Mouse (Mus musculus) heart, embryonic 14.5 days (tissue): ENCODE data around the gene 4430402I18Rik. TPM values are rescaled to one million over a fixed set of nuclear protein-coding genes. Genes with fewer than 3 reads are reported as not detected.
"Not testable (repeated sequence)": the region's sequence is repeated elsewhere in the genome, so short reads cannot be mapped to it uniquely, and the experiment has no call there.

Source experiments
- ATAC-seq: fragments of 200-750 bp; cut with Nextera tagmentation; 2 replicates; pipeline ENCODE4 v1.8.0; 2017; ENCODE audit warnings: low read depth, moderate TSS enrichment; ENCODE audit not compliant: insufficient number of reproducible peaks, insufficient read depth, low FRiP score
- H3K27ac ChIP-seq, 2 experiments: fragments of 200-500 bp in 1 of 2; fragments of 300-500 bp in 1 of 2; sonication (generic) in 1 of 2; replicated peaks in 1 of 2; 2 replicates each; pipeline ENCODE4 v1.5.1; 2012 to 2014; ENCODE audit warnings: low read depth in 2 of 2, low read length in 2 of 2, control low read depth in 1 of 2, mild to moderate bottlenecking in 1 of 2, mixed read lengths in 1 of 2; ENCODE audit not compliant: control insufficient read depth in 1 of 2, insufficient read depth in 1 of 2
- H3K27me3 ChIP-seq: fragments of 300-500 bp; sonication (generic); 2 replicates; pipeline ENCODE4 v1.6.1; 2014; ENCODE audit warnings: mild to moderate bottlenecking, low read length, control low read depth; ENCODE audit not compliant: control insufficient read depth, insufficient read depth
- H3K36me3 ChIP-seq: fragments of 300-500 bp; sonication (generic); 2 replicates; pipeline ENCODE4 v1.6.1; 2014; ENCODE audit warnings: mild to moderate bottlenecking, control low read depth, low read length, mixed read lengths; ENCODE audit not compliant: control insufficient read depth, insufficient read depth
- H3K4me1 ChIP-seq, 2 experiments: fragments of 200-500 bp in 1 of 2; fragments of 300-500 bp in 1 of 2; sonication (generic) in 1 of 2; 2 replicates each; pipeline ENCODE4 v1.6.1; 2012 to 2014; ENCODE audit warnings: low read length in 2 of 2, control low read depth in 1 of 2, mixed read lengths in 1 of 2; ENCODE audit not compliant: control insufficient read depth in 2 of 2, insufficient read depth in 2 of 2
- H3K4me2 ChIP-seq: fragments of 300-500 bp; sonication (generic); 2 replicates; pipeline ENCODE4 v1.6.1; 2014; ENCODE audit warnings: mild to moderate bottlenecking, low read length
- H3K4me3 ChIP-seq, 2 experiments: fragments of 200-500 bp in 1 of 2; fragments of 300-500 bp in 1 of 2; sonication (generic) in 1 of 2; 2 replicates each; pipeline ENCODE4 v1.5.1; 2012 to 2014; ENCODE audit warnings: low read length in 2 of 2, mild to moderate bottlenecking in 2 of 2, control low read depth in 1 of 2, low read depth in 1 of 2, moderate library complexity in 1 of 2; ENCODE audit not compliant: control insufficient read depth in 1 of 2, insufficient read depth in 1 of 2
- H3K9ac ChIP-seq: fragments of 300-500 bp; sonication (generic); 2 replicates; pipeline ENCODE4 v1.6.1; 2014; ENCODE audit warnings: mild to moderate bottlenecking, low read length
- H3K9me3 ChIP-seq: fragments of 300-500 bp; sonication (generic); 2 replicates; pipeline ENCODE4 v1.6.1; 2016; ENCODE audit warnings: low read length, control low read depth; ENCODE audit not compliant: control insufficient read depth
- WGBS: fragments of 180-500 bp; shearing (Covaris S2); extraction: QIAGEN DNeasy Blood & Tissue Kit; methylation state at CpG from one replicate; pipeline ENCODE4 v1.1.7; 2014; 5-methylcytosine and 5-hydroxymethylcytosine counted together
- polyA plus RNA-seq: library from polyadenylated mRNA; unstranded; fragments of >200 nt; fragmentation: Nextera tagmentation; extraction: Ambion mirVana; gene quantifications from 2 replicates; pipeline ENCODE4 v1.2.1, GENCODE M21; 2014

The 4430402I18Rik gene
- polyA plus RNA-seq, 1 experiment from 2014 or later: 8.2 TPM

- no peaks in the 10 kb centered on the region for H3K9me3 ChIP-seq
- no peaks in the 10 kb centered on the region for H3K27me3 ChIP-seq
- H3K36me3 ChIP-seq: peaks cover 65% of the 10 kb centered on the region
- no peak overlapping the region for H3K4me2 ChIP-seq
- ATAC-seq: no peak
- no peak overlapping the region for H3K9ac ChIP-seq
- H3K4me3 ChIP-seq: no peak overlapping the region
- WGBS: 90% methylated on average over 3 of the region's 3 CpGs
- H3K27ac ChIP-seq: no peak overlapping the region
- no peaks in the 10 kb centered on the region for H3K4me1 ChIP-seq
These were observed 40.6 kb upstream of the 4430402I18Rik start for GRCm38 (mm10) chr19:29008069-29008706.

DNA sequence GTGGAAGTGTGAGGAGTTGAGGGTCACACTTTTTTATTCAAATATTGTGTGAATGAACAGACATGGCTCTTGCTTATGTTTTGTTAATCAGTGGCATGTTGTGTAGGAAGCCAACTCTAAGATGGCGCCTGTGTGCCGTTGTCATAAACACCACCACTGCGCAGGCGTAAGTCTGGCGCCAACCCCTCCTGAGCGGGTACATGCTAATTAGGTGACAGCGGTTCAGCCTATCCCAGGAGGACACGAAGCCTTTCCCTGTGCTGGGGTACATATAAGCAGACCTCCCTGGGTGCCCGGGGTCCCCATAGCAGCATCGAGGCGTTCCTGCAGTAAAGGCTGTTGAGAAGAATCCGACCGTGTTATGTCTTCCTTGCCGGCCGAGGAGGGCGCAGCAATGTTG is 32.7 kb upstream of the 4430402I18Rik start:
- not testable (repeated sequence) for H3K4me3 ChIP-seq, H3K4me1 ChIP-seq, H3K9ac ChIP-seq, ATAC-seq, H3K27ac ChIP-seq, H3K27me3 ChIP-seq, H3K4me2 ChIP-seq, H3K9me3 ChIP-seq
- peaks cover 68% of the 10 kb centered on the region for H3K36me3 ChIP-seq
- 96% methylated on average over 16 of the region's 16 CpGs for WGBS

DNA sequence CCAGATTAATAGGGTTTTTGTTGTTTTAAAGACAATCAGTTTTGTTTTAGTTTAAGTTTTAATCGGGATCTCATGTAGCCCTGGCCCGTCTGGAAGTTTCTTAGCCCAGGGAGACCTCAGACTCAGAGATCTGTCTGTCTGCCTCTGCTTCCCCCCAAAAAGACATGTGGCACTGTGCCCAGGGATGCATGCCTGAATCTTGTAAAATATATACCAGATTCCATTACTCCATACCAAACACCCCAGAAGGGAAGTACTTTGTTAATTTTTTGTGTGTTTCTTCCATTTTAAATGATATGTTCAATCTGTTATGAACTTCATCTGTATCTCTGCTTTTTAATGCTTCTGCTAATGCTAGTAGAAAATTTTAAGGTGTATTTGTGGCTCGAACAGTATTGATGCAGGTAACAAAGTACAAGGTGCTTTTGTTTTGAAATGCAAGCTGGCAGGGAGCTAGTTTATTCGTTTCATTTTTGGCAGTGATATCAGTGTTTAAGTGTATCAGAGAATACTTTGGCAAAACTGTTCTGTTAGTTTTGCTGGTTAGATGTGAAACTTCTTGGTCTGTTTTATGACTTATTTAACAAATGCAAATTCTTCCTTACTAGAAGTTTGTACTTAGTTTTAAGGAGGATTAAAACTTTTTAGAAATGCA is 30.5 kb upstream of the 4430402I18Rik start:
- no peak overlapping the region for H3K4me2 ChIP-seq
- peaks cover 81% of the 10 kb centered on the region for H3K36me3 ChIP-seq
- no peak overlapping the region for H3K4me3 ChIP-seq
- H3K27ac ChIP-seq: no peak overlapping the region
- no peaks in the 10 kb centered on the region for H3K9me3 ChIP-seq
- no peak overlapping the region for H3K9ac ChIP-seq
- H3K4me1 ChIP-seq: peaks cover 0 to 3% of the 10 kb centered on the region in 2 experiments; a peak in 1 of 4 replicates
- 89% methylated on average over 4 of the region's 4 CpGs for WGBS
- no peaks in the 10 kb centered on the region for H3K27me3 ChIP-seq
- no peak for ATAC-seq

GRCm38 (mm10) chr19:28995366-28995765 is 27.8 kb upstream of the 4430402I18Rik start:
- WGBS: 82% methylated on average over 5 of the region's 5 CpGs
- Histone ChIP-seq H3K4me3 (no peak overlapping the region), H3K27ac (no peak overlapping the region), H3K4me1 (peaks cover 0 to 12% of the 10 kb centered on the region in 2 experiments; a peak in 2 of 4 replicates), H3K9me3 (no peaks in the 10 kb centered on the region), H3K27me3 (no peaks in the 10 kb centered on the region), H3K36me3 (peaks cover 58% of the 10 kb centered on the region), H3K9ac (no peak overlapping the region), H3K4me2 (no peak overlapping the region)
- ATAC-seq: no peak

DNA sequence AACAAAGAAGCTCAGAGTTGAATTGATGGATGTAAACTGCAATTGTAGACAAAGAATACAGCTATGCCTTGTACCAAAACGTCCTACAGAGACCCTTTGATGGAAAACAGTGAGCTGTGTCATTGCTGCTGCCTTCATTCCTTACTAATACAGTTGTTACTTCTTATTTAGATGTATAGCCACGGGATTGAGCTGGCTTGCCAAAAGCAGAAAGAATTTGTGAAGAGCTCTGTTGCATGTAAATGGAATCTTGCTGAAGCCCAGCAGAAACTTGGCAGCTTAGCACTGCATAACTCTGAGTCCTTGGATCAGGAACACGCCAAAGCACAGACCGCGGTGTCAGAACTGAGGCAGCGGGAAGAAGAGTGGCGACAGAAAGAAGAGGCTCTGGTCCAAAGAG is 27.3 kb upstream of the 4430402I18Rik start:
- no peak for ATAC-seq
- H3K36me3 ChIP-seq: peaks cover 53% of the 10 kb centered on the region
- no peaks in the 10 kb centered on the region for H3K9me3 ChIP-seq
- no peak overlapping the region for H3K27ac ChIP-seq
- H3K4me1 ChIP-seq: peaks cover 0 to 12% of the 10 kb centered on the region in 2 experiments; a peak in 2 of 4 replicates
- H3K27me3 ChIP-seq: no peaks in the 10 kb centered on the region
- H3K4me3 ChIP-seq: no peak overlapping the region
- H3K4me2 ChIP-seq: no peak overlapping the region
- no peak overlapping the region for H3K9ac ChIP-seq
- WGBS: 74% methylated on average over 7 of the region's 7 CpGs

DNA sequence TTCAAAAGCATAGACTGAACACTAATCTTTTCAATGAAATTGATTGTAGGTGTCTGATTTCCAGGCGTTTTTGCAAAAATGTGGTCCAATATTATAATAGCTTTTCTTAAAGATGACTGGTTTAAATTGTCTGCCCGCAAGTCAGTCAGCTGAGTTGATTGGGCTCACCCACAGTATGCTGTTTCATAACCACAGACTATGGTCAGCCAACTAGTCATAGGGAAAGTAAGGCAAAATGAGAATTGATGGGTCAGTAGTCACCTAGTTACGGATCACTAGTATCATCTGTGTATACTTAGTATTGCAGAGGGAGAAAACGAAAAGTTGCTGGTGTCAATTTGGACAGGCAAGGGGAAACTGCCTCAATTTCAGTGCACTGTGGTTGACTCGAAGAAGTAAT is 23.8 kb upstream of the 4430402I18Rik start:
- H3K27me3 ChIP-seq: no peaks in the 10 kb centered on the region
- H3K9ac ChIP-seq: peak overlapping the region; percentile 87
- H3K4me2 ChIP-seq: peak overlapping the region; percentile 71
- H3K4me1 ChIP-seq: peaks cover 0 to 18% of the 10 kb centered on the region in 2 experiments; a peak in 2 of 4 replicates
- H3K4me3 ChIP-seq: peak overlapping the region; percentile 70 to 91; a peak in 3 of 4 replicates
- no peaks in the 10 kb centered on the region for H3K9me3 ChIP-seq
- peak overlapping the region; percentile 94 to 97; a peak in 3 of 4 replicates for H3K27ac ChIP-seq
- 73% methylated on average over 5 of the region's 5 CpGs for WGBS
- no peak for ATAC-seq
- H3K36me3 ChIP-seq: peaks cover 31% of the 10 kb centered on the region

GRCm38 (mm10) chr19:28990590-28991221 is 23.1 kb upstream of the 4430402I18Rik start:
- Histone ChIP-seq H3K27ac (peak overlapping the region; percentile 94 to 97), H3K4me2 (peak overlapping the region; percentile 71), H3K36me3 (peaks cover 24% of the 10 kb centered on the region), H3K9ac (peak overlapping the region; percentile 87), H3K27me3 (no peaks in the 10 kb centered on the region), H3K4me3 (peak overlapping the region; percentile 70 to 91), H3K4me1 (peaks cover 0 to 15% of the 10 kb centered on the region in 2 experiments; a peak in 2 of 4 replicates), H3K9me3 (no peaks in the 10 kb centered on the region)
- under 1% methylated on average over 28 of the region's 41 CpGs for WGBS
- peak; percentile 70 for ATAC-seq
